Mouse (Mus musculus) spleen, postnatal 4 days (tissue): ENCODE data around the gene Upf3b.
A peak's percentile ranks its signal among the peaks of the same experiment; 100 is the strongest.
"Not testable (repeated sequence)": the region's sequence is repeated elsewhere in the genome, so short reads cannot be mapped to it uniquely, and the experiment has no call there.

ENCODE experiments used
- DNase-seq, 2 experiments: peaks; one replicate each; pipeline ENCODE4 v3.0.0; 2022; ENCODE audit warnings: low spot score in 2 of 2

Upf3b gene

DNA sequence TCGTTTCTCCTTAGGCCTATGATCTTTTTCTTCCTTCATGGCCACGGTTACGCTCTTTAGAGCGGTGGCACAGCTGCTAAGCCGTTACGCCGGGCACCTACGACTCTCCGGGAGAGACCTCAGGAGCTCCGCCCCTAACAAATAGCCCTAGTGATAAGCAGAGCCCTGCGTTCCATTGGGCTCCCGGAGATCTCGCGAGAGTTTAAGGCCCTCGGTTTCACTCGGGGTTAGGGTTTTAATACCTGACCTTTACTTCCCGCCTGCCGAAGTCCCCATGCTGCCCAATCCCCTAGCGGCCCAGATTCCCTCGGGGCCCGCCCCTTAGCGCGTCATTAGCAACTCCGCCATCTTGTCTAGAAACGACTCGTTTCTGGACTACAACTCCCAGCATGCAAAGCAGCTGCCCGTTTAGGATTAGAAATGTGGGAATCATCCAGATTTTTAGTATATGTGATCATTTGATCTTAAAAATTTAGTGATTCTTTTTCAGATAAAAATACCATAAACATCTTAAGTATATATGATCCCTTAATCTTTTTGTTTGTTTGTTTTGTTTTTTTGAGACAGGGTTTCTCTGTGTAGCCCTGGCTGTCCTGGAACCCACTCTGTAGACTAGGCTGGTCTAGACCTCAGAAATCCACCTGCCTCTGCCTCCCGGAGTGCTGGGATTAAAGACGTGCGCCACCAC, at the start of gene Upf3b:
Gene Upf3b, minus strand, starts transcription at position 130 of the 688 bp plus-strand sequence.
- DNase-seq: peak; percentile 90 to 91

DNA sequence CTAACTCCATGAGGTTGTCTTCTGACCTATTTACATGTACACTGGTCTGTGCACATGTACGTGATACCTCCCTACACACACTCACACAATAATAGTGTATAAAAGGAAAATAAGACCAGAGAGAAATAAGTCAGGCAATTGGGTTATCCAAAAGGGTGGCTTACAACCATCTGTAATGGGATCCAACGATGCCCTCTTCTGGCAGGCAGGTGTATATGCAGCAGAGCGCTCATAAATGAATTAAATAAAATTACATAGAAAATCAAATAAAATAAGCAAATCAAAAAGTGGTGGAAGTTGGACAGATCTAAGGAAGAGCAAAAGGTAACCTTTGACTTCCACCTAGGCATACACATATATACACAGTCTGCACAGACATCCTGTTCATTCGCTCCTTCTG, 47.7 kb upstream of the Upf3b start:
- no peak for DNase-seq

DNA sequence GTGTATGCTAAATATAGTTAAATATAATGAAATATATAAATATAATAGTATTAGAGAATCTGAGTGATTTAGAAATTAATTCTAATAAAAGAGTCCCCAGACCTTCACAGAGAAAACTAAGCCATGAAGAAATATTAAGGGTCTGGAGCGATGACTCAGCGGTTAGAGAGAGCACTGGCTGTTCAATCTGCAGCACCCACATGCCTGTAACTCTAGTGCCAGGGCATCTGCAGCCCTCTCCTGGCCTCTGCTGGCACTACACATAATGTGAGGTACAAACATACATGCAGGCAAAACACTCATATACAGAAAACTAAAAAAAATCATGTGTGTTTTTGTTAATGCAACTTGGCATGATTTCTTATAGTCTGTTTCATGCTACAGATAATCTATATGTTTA, 34.8 kb upstream of the Upf3b start:
- peak in 1 of 2 experiments; percentile 32 for DNase-seq

DNA sequence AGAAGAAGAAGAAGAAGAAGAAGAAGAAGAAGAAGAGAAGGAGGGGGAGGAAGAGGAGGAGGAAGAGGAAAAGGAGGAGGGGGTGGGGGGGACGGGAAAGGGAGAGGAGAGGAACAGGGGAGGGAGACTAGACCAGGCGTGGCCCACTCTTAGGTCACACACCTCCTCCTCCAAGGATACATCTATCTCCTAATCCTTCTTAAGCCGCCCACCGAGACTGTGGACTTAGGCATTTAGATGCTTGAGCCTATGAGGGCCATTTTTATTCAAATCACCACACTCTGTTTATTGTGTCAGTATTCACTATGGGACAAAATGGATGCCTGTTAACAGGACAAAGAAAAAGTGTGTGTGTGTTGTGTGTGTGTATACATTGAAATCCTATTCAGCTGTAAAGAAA, 34.4 kb upstream of the Upf3b start:
- DNase-seq: not testable (repeated sequence)

DNA sequence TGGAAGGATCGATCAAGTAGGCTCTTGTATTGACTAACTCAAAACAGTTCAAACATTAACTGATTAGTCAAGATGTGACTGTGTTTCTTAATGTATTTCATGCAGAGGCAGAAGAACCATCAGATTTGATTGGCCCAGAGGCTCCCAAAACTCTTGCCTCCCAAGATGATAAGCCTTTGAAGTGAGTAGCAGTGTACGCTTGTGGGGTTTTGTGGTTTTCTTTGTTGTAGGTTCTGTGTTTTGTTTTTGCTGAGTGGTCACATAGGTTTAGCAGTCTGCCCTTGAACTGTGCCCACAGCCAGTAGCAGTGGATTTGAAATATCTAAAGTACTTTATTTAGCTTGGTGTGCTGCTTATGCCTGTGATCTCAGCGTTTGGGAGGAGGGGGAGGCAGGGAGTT, 31.6 kb upstream of the Upf3b start:
- no peak for DNase-seq

DNA sequence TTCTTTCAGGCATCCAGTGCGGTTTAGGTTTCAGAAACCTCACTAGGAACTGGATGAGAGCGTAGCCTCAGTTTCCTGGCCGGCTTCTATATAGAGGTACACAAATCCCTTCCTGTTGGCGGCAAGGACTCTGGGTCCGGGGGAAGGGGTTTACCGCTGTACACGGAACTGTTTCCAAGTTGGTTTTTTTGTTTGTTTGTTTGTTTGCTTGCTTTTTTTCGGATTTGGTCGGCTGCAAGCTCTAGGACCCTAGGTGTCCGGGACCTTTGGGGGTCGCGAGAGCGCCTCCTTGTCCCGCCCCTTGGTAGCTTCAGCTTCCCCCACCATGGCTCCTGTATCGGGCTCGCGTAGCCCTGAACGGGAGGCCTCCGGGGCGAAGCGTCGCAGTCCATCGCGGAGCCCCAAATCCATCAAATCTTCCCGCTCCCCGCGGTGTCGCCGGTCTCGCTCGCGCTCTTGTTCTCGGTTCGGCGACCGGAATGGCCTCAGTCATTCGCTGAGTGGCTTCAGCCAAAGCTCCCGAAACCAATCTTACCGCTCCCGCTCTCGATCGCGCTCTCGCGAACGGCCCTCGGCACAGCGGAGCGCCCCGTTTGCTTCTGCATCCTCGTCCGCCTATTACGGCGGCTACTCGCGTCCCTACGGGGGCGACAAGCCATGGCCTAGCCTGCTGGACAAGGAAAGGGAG, 16.7 kb upstream of the Upf3b start, which contains the start of gene Nkap:
Gene Nkap, plus strand, starts transcription at position 125 of the 688 bp plus-strand sequence.
- peak; percentile 74 to 85 for DNase-seq

DNA sequence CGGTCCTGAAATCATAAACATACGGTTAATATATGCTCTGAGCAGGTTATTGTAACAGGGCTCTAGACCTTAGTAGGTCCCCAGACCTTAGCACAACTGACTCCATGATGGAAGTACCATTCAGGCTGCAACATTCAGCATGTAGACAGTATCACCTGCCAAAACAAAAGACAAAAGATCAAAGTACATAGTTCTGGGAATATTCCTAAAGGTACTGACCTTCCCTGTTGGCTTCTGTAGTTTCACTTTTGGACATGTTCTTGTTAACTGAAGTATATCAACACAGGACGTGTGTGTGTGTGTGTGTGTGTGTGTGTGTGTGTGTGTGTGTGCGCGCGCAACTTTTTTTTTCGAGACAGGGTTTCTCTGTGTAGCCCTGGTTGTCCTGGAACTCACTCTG, 15.4 kb upstream of the Upf3b start:
- no peak for DNase-seq

DNA sequence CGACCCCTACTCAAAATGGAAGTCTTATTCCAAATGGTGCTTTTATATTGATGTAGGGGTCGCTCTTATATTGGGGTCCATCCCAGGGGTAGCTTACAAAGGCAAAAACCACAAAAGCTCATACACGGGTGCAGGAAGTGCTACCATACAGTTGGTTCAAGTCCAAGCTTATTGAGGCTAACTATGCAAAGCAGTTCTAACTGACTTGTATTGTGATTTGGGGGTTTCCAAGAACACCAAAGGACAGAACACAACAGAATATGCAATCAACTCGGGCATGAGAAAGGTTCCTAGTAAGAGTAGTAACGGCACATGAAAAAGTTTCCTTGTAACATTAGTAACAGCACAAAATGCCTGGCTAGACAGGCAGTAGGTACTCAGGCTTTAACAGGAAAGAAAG, 10.1 kb upstream of the Upf3b start:
- DNase-seq: no peak

DNA sequence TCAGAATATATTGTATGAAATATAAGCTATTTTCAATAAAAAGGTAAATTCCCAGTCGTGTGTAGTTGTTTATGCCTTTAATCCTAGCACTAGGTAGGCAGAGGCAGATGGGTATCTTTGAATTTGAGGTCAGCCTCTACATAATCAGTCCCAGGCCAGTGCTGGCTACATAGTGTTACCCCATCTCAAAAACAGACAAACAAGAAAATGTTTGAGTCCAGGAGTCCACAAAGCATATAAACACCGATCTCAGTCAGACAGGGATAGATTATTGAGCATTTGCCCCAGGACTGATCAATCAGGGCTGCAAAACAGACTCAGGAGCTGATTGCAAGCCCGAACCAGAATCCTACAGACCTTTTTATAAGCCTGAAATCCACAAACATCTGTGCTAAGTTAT, 9.5 kb upstream of the Upf3b start:
- DNase-seq: no peak

DNA sequence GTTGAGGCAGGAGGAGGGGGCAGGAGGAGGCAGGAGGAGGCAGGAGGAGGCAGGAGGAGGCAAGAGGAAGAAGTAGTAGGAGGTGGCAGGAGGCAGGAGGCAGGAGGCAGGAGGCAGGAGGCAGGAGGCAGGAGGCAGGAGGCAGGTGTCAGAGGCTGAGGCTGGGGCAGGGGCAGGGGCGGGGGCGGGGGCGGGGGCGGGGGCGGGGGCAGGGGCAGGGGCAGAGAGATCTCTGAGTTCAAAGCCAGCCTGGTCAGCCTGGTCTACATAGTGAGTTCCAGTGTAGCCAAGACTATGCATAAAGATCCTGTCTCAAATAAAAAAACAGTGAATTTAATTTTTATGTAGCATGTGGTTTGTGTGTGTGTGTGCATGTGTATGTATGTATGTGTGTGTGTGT, 7.0 kb upstream of the Upf3b start:
- DNase-seq: no peak

DNA sequence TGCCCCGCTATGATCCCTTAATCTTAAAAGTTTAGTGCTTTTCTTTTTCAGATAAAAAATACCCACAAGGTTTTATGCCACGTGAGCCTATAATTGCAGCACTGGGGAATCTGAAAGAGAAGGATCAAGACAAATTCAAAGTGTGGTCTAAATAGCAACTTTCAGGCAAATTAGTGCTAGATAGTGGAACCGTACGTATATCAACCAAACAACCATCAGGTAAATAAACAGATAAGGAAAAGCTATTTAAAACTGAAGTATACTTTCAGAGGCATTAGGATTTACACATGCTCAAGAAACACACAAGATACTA, 715 bp upstream of the Upf3b start:
- no peak for DNase-seq

DNA sequence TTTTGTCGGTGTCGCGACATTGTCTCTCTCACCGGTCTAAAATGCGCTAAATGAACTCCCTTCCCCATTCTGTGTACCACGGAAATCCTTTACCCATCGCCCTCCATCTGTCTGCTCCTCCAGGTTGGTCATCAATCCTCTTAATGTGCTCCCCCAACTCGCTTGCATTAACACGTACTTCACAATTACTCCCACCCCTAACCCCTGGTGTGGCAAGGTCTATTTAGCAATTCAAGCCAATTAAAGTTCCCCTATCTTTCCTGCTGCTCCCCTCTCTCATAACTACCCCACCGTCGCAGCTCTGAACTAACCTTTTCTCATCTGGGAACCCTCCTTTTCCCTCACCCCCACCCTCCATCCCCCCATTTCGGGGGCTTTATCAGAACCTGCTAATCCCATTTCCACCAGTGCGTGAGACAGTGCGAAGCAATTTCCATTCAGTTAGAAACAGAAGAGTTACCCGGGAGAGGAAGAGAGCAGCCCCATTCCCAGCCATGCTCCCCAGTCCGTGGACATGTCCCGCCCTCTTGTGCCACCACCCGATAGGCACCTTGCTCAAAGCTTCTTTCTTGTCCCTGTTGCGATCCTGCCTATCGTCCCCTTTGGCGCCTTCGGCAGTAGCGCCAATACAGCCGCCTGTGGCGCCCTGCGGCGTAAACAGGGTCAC, 463 bp downstream of the Upf3b start:
- DNase-seq: no peak

DNA sequence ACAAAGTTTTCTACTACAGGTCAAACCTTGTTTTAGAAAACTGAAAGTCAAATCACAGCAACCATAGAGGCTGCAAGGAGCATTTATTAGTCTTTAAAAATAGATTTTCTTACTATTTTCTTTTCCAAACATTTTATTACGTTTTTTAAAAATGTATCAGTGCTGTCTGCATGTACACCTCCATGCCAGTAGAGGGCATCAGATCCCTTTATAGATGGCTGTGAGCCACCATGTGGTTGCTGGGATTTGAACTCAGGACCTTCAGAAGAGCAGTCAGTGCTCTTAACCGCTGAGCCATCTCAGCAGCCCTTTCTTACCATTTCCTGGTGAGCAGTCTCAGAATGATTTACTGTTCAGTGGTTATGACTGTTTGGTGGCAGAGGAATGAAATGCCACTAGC, 6.3 kb downstream of the Upf3b start:
- DNase-seq: no peak

DNA sequence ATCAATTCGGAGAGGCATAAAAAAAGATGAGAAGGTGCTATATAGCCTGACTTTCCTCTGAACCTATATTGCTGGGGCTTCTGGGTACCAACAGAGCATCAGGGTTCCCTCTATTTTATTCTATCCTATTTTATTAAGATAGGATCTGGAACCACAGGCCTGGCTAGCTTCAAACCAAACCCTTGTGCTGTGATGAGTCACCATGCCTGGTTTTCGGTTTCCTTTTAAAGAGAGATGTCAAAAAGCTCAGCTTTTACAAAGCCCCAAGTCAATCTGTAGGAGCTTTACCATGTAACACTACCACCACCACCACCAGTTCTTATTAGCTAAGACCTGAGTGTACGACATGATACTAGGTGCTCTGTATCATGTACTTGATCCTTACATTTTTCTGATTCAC, 11.4 kb downstream of the Upf3b start:
- no peak for DNase-seq

DNA sequence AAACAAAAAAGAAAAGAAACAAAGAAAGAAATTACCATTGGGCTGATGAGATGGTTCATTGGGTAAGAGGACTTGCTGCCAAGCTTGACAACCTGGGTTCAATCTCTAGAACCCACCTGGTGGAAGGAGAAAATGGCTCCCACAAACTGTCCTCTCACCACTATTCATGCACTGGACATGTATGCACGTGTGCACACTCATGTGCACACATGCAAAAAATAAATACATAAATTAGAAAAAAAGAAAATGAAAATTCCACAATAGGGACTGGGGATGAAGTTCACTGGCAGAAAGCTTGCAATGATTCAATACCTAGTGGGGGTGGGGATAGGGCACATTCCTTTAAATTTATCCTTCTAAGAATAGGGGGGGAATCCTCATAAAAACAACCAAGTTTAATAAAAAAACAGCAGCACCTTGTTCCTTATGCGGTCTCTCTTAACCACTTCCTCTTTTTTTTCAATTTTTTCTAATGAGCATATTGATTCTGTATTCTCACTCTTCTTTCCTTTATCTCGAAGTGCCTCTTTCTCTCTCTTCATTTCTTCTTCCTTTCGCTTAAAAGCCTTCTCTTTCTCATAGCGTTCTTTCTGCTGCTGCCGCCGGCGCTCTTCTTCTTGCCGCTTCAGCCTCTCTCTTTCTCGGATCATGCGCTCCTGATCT, 14.9 kb downstream of the Upf3b start:
- DNase-seq: no peak

DNA sequence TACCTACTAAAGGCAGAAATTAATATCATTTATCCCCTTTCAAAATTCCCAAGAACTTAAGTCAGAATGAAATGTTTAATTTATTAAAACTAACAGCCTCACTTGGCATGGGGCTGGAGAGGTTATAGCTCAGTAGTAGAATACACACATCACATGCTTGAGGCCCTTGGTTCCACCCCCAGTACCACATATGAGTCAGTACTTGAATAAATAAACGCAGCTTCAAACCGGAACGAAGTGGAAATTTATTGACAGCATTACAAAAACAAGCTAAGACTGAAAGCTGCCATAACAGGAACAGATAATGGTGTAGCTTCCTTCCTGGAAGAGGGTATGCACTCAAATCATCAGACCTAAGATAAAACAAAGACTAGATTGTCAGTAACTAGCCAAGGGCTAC, 18.7 kb downstream of the Upf3b start:
- DNase-seq: no peak

DNA sequence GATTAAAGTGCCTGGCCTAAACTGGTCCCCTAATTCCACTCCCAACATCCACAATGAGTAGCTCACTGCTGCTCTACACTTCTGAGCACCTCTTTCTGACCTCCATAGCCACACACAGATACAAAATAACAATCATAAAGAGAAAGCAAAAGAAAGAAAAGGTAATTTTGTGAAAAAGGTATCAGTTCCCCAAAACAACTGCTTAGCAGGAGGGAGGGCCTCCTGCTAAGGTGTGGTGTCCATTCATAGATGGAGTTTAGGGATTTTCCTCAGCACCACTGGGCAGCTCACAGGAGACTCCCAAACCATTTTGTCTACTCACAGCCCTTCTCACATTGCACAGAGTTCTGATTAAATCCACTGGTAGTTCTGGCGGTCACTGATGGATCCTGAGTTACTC, 21.3 kb downstream of the Upf3b start:
- no peak for DNase-seq

DNA sequence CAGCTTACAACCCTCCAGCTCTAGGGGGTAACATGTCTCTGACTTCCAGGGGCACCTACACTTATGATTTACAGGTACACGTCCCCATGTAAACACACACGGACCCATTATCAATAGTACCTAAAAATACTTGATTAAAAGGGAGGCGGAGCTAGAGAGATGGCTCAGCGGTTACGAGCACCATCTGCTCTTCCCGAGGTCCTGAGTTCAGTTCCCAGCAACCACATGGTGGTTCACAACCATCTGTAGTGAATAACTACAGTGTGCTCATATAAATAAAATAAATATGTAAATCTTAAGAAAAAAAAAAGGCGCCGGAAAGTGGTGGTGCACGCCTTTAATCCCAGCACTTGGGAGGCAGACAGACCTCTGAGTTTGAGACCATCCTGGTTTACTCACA, 24.5 kb downstream of the Upf3b start:
- DNase-seq: no peak

DNA sequence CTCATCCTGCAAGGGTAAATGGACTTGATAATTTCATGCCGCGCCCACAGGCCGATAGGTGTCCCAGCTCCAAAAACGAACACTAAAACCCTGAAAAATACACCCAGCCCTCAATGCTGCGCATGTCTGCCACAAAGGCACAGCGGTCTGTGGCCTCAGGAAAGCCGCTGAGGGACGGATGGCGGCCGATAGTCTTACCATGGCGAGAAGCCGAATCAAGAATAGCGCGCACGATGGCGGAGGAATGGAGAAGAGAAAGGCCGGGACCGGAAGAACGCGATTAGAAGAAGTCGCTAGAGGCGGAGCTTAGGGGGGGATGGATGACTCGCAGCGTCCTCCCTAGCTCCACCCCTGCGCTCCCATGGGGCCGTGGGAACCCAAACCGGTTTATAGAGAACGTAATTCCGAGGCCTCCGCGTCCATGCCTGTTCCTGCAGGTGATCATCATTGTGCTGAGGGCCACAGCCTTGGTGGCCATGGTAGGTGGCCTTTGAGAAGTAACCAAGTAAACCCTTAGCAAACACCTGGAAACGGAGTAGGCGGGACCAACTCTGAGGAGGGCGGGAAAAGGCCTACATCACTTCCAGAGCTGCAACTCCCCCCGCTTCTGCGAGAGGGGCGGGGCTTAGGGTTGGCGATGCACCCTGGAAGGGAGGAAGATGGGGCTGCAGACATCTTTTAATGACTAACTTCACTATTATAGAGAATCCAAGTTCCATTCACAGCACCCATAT, 25.0 kb downstream of the Upf3b start, which contains the start of gene Rpl39:
Gene Rpl39, minus strand, starts transcription at position 476 of the 734 bp plus-strand sequence.
- DNase-seq: peak; percentile 86 to 89

DNA sequence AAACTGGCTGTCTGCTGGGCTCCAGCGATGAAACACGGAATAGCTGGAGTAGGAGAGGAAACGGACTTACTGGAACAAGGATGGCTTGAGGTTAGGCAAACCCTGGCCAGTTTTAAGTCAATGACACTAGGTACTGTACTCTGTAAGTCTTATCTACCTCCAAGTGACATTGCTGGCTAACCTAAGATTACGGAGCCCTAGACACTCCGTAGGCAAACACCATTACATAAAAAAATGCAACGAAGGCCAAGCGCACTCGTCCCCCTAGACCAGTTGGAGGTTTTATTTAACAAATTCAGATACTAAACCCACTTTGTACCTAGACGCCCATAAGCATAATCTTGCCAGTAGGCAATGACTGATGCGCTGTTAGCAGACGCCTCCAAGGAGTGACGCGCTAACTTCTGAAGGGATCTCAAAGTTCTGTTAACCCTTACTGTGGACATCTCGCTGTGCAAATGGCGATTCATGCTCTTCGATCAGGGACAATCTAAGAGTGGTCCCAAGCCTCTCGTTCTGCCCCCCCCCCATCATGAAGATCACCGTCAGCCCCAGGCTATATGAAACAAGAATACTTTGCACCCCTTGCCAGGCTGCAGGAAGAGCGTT, 25.7 kb downstream of the Upf3b start:
- DNase-seq: peak in 1 of 2 experiments; percentile 12

DNA sequence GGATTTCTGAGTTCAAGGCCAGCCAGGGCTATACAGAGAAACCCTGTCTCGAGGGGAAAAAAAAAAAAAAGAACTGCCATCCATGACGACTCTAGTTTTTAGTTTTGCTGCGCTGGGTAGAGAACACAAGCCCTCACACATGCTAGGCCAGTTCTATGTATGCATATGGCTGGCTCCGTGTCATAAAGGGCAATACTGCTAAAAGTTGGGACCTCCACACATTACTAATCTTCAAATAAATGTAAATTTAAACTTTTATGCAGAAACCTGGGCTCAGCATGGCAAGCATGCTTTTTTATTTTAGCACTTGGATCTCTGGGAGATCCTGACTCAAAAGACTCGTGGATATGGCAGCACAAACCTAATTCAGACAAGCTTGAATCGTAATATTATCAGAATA, 28.9 kb downstream of the Upf3b start:
- DNase-seq: no peak
